Mouse (Mus musculus) intestine, embryonic 15.5 days (tissue): ENCODE measurements at regions not wholly inside any gene's neighbourhood (a gene's known extent, or its start where the extent isn't known, plus 50 kb on each side); places are given as distances from the start of the nearest gene placed in this dataset.

Experiments
- ATAC-seq: fragments of 200-750 bp; cut with Nextera tagmentation; 2 replicates; pipeline ENCODE4 v1.8.0; 2017; ENCODE audit warnings: moderate TSS enrichment, moderate library complexity
- H3K27ac ChIP-seq: fragments of 300-500 bp; sonication (generic); 2 replicates; pipeline ENCODE4 v1.5.1; 2015; ENCODE audit warnings: mild to moderate bottlenecking, inconsistent platforms
- H3K27me3 ChIP-seq: fragments of 300-500 bp; sonication (generic); replicated peaks from 2 replicates; pipeline ENCODE4 v1.6.1; 2015; ENCODE audit warnings: inconsistent platforms
- H3K36me3 ChIP-seq: fragments of 300-500 bp; sonication (generic); 2 replicates; pipeline ENCODE4 v1.6.1; 2015; ENCODE audit warnings: inconsistent platforms
- H3K4me1 ChIP-seq: fragments of 300-500 bp; sonication (generic); replicated peaks from 2 replicates; pipeline ENCODE4 v1.6.1; 2015; ENCODE audit warnings: inconsistent platforms
- H3K4me2 ChIP-seq: fragments of 300-500 bp; sonication (generic); replicated peaks from 2 replicates; pipeline ENCODE4 v1.6.1; 2015; ENCODE audit warnings: mild to moderate bottlenecking, inconsistent platforms
- H3K4me3 ChIP-seq: fragments of 300-500 bp; sonication (generic); replicated peaks from 2 replicates; pipeline ENCODE4 v1.5.1; 2015; ENCODE audit warnings: inconsistent platforms
- H3K9ac ChIP-seq: fragments of 300-500 bp; sonication (generic); 2 replicates; pipeline ENCODE4 v1.6.1; 2015; ENCODE audit warnings: inconsistent platforms
- H3K9me3 ChIP-seq: fragments of 300-500 bp; sonication (generic); 2 replicates; pipeline ENCODE4 v1.6.1; 2016; ENCODE audit warnings: inconsistent platforms
- WGBS: fragments of 180-500 bp; shearing (Covaris S2); methylation state at CpG from one replicate; pipeline ENCODE4 v1.1.7; 2015; 5-methylcytosine and 5-hydroxymethylcytosine counted together

- no peak overlapping the region for H3K9ac ChIP-seq
- H3K27me3 ChIP-seq: no peaks in the 10 kb centered on the region
- ATAC-seq: no peak
- WGBS: 92% methylated on average over 6 of the region's 6 CpGs
- H3K4me1 ChIP-seq: no peaks in the 10 kb centered on the region
- no peak overlapping the region for H3K4me3 ChIP-seq
- no peak overlapping the region for H3K27ac ChIP-seq
- H3K4me2 ChIP-seq: no peak overlapping the region
- no peaks in the 10 kb centered on the region for H3K36me3 ChIP-seq
- no peaks in the 10 kb centered on the region for H3K9me3 ChIP-seq
Observed at GRCm38 (mm10) chr16:76104673-76105072, 82.6 kb upstream of the Samsn1 start.

- ATAC-seq: no peak
- Histone ChIP-seq H3K9ac (no peak overlapping the region), H3K27ac (no peak overlapping the region), H3K36me3 (no peaks in the 10 kb centered on the region), H3K27me3 (no peaks in the 10 kb centered on the region), H3K4me1 (no peaks in the 10 kb centered on the region), H3K4me3 (no peak overlapping the region), H3K4me2 (no peak overlapping the region), H3K9me3 (no peaks in the 10 kb centered on the region)
- 66% methylated on average over 3 of the region's 3 CpGs for WGBS
Observed at GRCm38 (mm10) chr16:76101773-76102172, 79.7 kb upstream of the Samsn1 start.

- Histone ChIP-seq H3K9ac (no peak overlapping the region), H3K27me3 (no peaks in the 10 kb centered on the region), H3K9me3 (no peaks in the 10 kb centered on the region), H3K36me3 (no peaks in the 10 kb centered on the region), H3K27ac (no peak overlapping the region), H3K4me1 (no peaks in the 10 kb centered on the region), H3K4me3 (no peak overlapping the region), H3K4me2 (no peak overlapping the region)
- no peak for ATAC-seq
- 75% methylated on average over 9 of the region's 9 CpGs for WGBS
Observed at GRCm38 (mm10) chr16:76097808-76098207, 75.7 kb upstream of the Samsn1 start.

GRCm38 (mm10) chr16:76096363-76096762 is 74.3 kb upstream of the Samsn1 start:
- no peaks in the 10 kb centered on the region for H3K4me1 ChIP-seq
- no peaks in the 10 kb centered on the region for H3K27me3 ChIP-seq
- no peak overlapping the region for H3K27ac ChIP-seq
- no peak for ATAC-seq
- H3K4me2 ChIP-seq: no peak overlapping the region
- no peak overlapping the region for H3K9ac ChIP-seq
- WGBS: 76% methylated on average over 4 of the region's 4 CpGs
- no peaks in the 10 kb centered on the region for H3K36me3 ChIP-seq
- no peak overlapping the region for H3K4me3 ChIP-seq
- H3K9me3 ChIP-seq: no peaks in the 10 kb centered on the region

- H3K36me3 ChIP-seq: no peaks in the 10 kb centered on the region
- H3K4me3 ChIP-seq: no peak overlapping the region
- no peak overlapping the region for H3K9ac ChIP-seq
- H3K4me2 ChIP-seq: no peak overlapping the region
- 93% methylated on average over 4 of the region's 4 CpGs for WGBS
- H3K4me1 ChIP-seq: no peaks in the 10 kb centered on the region
- no peak overlapping the region for H3K27ac ChIP-seq
- H3K9me3 ChIP-seq: no peaks in the 10 kb centered on the region
- no peaks in the 10 kb centered on the region for H3K27me3 ChIP-seq
- ATAC-seq: no peak
Observed at GRCm38 (mm10) chr16:76085363-76085762, 63.3 kb upstream of the Samsn1 start.

GRCm38 (mm10) chr16:76082465-76082864 is 60.4 kb upstream of the Samsn1 start:
- WGBS: 77% methylated on average over 4 of the region's 4 CpGs
- no peaks in the 10 kb centered on the region for H3K9me3 ChIP-seq
- no peak overlapping the region for H3K9ac ChIP-seq
- H3K4me2 ChIP-seq: no peak overlapping the region
- no peak for ATAC-seq
- no peaks in the 10 kb centered on the region for H3K36me3 ChIP-seq
- H3K27me3 ChIP-seq: no peaks in the 10 kb centered on the region
- no peak overlapping the region for H3K4me3 ChIP-seq
- no peaks in the 10 kb centered on the region for H3K4me1 ChIP-seq
- H3K27ac ChIP-seq: no peak overlapping the region

- Histone ChIP-seq H3K36me3 (no peaks in the 10 kb centered on the region), H3K4me3 (no peak overlapping the region), H3K9ac (no peak overlapping the region), H3K27ac (no peak overlapping the region), H3K4me2 (no peak overlapping the region), H3K27me3 (no peaks in the 10 kb centered on the region), H3K4me1 (no peaks in the 10 kb centered on the region), H3K9me3 (no peaks in the 10 kb centered on the region)
- no peak for ATAC-seq
- 78% methylated on average over 6 of the region's 6 CpGs for WGBS
Observed at GRCm38 (mm10) chr16:76079761-76080502, 57.9 kb upstream of the Samsn1 start.

- no peak overlapping the region for H3K9ac ChIP-seq
- H3K4me3 ChIP-seq: no peak overlapping the region
- no peak for ATAC-seq
- no peak overlapping the region for H3K27ac ChIP-seq
- no peaks in the 10 kb centered on the region for H3K4me1 ChIP-seq
- no peak overlapping the region for H3K4me2 ChIP-seq
- H3K9me3 ChIP-seq: no peaks in the 10 kb centered on the region
- WGBS: 80% methylated on average over 5 of the region's 5 CpGs
- no peaks in the 10 kb centered on the region for H3K36me3 ChIP-seq
- no peaks in the 10 kb centered on the region for H3K27me3 ChIP-seq
Observed at GRCm38 (mm10) chr16:76078219-76078618, 56.1 kb upstream of the Samsn1 start.

- ATAC-seq: no peak
- Histone ChIP-seq H3K4me3 (no peak overlapping the region), H3K4me1 (no peaks in the 10 kb centered on the region), H3K27ac (no peak overlapping the region), H3K9me3 (no peaks in the 10 kb centered on the region), H3K27me3 (no peaks in the 10 kb centered on the region), H3K9ac (no peak overlapping the region), H3K36me3 (no peaks in the 10 kb centered on the region), H3K4me2 (no peak overlapping the region)
- WGBS: 83% methylated on average over 5 of the region's 5 CpGs
Observed at GRCm38 (mm10) chr16:76076231-76076630, 54.1 kb upstream of the Samsn1 start.
